Mouse (Mus musculus): ENCODE data around the gene Ptprf. TPM values are rescaled to one million over a fixed set of nuclear protein-coding genes. Genes with fewer than 3 reads are reported as not detected.

Ptprf gene
- total RNA-seq, 2 experiments from 2014 or later = 66.0 to 69.3 TPM

GRCm38 (mm10) chr4:118206918-118207640 lies 84.1 kb downstream of the Ptprf start:
- DNase-seq = peak; percentile 38

- DNase-seq = no peak
These were observed 85.3 kb downstream of the Ptprf start for GRCm38 (mm10) chr4:118205906-118206305.

- no peak for DNase-seq
These were observed 92.1 kb downstream of the Ptprf start for GRCm38 (mm10) chr4:118199093-118199492.

- no peak for DNase-seq
These were observed 92.6 kb downstream of the Ptprf start for GRCm38 (mm10) chr4:118198606-118199005.

- no peak for DNase-seq
These were observed 95.0 kb downstream of the Ptprf start for GRCm38 (mm10) chr4:118196185-118196584.

- no peak for DNase-seq
These were observed 110.7 kb downstream of the Ptprf start for GRCm38 (mm10) chr4:118180301-118181080.

- peak; percentile 93 for DNase-seq
These were observed 111.5 kb downstream of the Ptprf start, which contains the start of gene Kdm4a for GRCm38 (mm10) chr4:118179467-118180300. TSS of gene Kdm4a (minus strand) at chr4:118180043.

- no peak for DNase-seq
These were observed 112.2 kb downstream of the Ptprf start for GRCm38 (mm10) chr4:118178952-118179466.

GRCm38 (mm10) chr4:118172461-118172860 lies 118.7 kb downstream of the Ptprf start:
- DNase-seq = no peak

- no peak for DNase-seq
These were observed 120.2 kb downstream of the Ptprf start for GRCm38 (mm10) chr4:118171006-118171405.

- no peak for DNase-seq
These were observed 129.1 kb downstream of the Ptprf start for GRCm38 (mm10) chr4:118162123-118162522.

Small RNA genes lying within 50 kb of the gene (microRNA-seq; reads per million reads assigned to microRNA genes)
- gene Mir7226 = 1.4 reads per million

Other genes with a start within 250 kb of the Ptprf start
- 10 to 100 TPM; 30.5 to 32.0 TPM for gene St3gal3, start 156.5 kb downstream of the Ptprf start, total RNA-seq (2021)
- gene Kdm4a, start 111.4 kb downstream of the Ptprf start, total RNA-seq (2021) = 10 to 100 TPM; 34.6 to 47.5 TPM
- gene Szt2, start 117.9 kb upstream of the Ptprf start, total RNA-seq (2021) = 10 to 100 TPM; 13.1 to 26.3 TPM
- gene Med8, start 117.9 kb upstream of the Ptprf start, total RNA-seq (2021) = 10 to 100 TPM; 63.3 to 73.5 TPM
- 10 to 100 TPM; 53.2 to 56.5 TPM for gene Elovl1, start 136.7 kb upstream of the Ptprf start, total RNA-seq (2021)
- 10 to 100 TPM; 23.2 to 28.9 TPM for gene Cdc20, start 145.9 kb upstream of the Ptprf start, total RNA-seq (2021)
- gene Mpl, start 166.1 kb upstream of the Ptprf start, total RNA-seq (2021) = under 1 TPM; 0.15 to 0.30 TPM
- gene Tie1, start 198.7 kb upstream of the Ptprf start, total RNA-seq (2021) = 10 to 100 TPM; 67.3 to 74.7 TPM
- gene 2610528J11Rik, start 235.6 kb upstream of the Ptprf start, total RNA-seq (2021) = 1 to 10 TPM; 2.6 to 4.0 TPM

Data from adrenal gland, postnatal 10 days (tissue).